Mouse (Mus musculus): ENCODE data around the gene Plbd1. TPM values are rescaled to one million over a fixed set of nuclear protein-coding genes. Genes with fewer than 3 reads are reported as not detected.

Gene Plbd1
- 14.2 and 15.9 TPM in 2 replicates for polyA plus RNA-seq (2015; fragmentation: Nextera tagmentation; extraction: Ambion mirVana)

- no peaks in the 10 kb centered on the region; the same call in 1 of the 2 replicates for H3K9me3 ChIP-seq (replicated peaks; ENCODE audit: control insufficient read depth, low read length)
- peak within 1 kb of the TSS; percentile 57 for H3K4me2 ChIP-seq (ENCODE audit: low read depth, low read length)
- H3K36me3 ChIP-seq (ENCODE audit: control insufficient read depth, insufficient read depth): no peaks in the 10 kb centered on the region
- WGBS (ENCODE audit: insufficient replicate concordance): 2% methylated on average over 19 of the region's 19 CpGs
- H3K27ac ChIP-seq (ENCODE audit: low read length): no peak within 1 kb of the TSS
- ATAC-seq (ENCODE audit: low read depth): no peak; the same call in 1 of the 2 replicates
- H3K4me3 ChIP-seq (ENCODE audit: low read depth, low read length): peak within 1 kb of the TSS; percentile 51
- H3K4me1 ChIP-seq (ENCODE audit: control insufficient read depth, low read depth, low read length): no peaks in the 10 kb centered on the region
- H3K27me3 ChIP-seq (ENCODE audit: control insufficient read depth, insufficient read depth, low read depth, low read length): peaks cover 27% of the 10 kb centered on the region
- peak within 1 kb of the TSS; percentile 54 for H3K9ac ChIP-seq (ENCODE audit: low read depth, low read length)
These were observed at the start of gene Plbd1 for GRCm38 (mm10) chr6:136661706-136662016. Gene Plbd1, minus strand, starts transcription at chr6:136661928.

DNA sequence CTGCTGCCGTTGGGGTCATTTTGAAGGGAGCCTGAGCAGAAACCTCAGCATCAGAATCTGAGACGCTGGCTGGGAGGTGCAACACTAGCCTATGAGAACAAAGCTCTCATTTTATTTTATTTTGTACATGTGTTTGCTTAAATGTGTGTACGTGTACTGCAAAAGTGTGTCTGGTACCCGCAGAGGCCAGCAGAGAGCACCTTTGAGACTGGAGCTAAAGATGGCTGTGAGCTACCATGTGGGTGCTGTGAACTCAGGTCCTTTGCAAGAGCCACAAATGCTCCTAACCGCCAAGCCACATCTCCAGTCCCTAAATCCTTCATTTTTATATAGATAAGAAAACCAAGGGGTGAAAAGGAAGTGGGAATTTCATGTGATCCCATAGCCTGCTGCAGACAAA lies 48.7 kb upstream of the Plbd1 start:
- H3K4me2 ChIP-seq (ENCODE audit: low read depth, low read length): no peak overlapping the region
- no peaks in the 10 kb centered on the region for H3K27me3 ChIP-seq (ENCODE audit: control insufficient read depth, insufficient read depth, low read depth, low read length)
- H3K9me3 ChIP-seq (replicated peaks; ENCODE audit: control insufficient read depth, low read length): no peaks in the 10 kb centered on the region
- H3K9ac ChIP-seq (ENCODE audit: low read depth, low read length): no peak overlapping the region
- no peak overlapping the region for H3K4me3 ChIP-seq (ENCODE audit: low read depth, low read length)
- 69% methylated on average over 5 of the region's 5 CpGs for WGBS (ENCODE audit: insufficient replicate concordance)
- no peaks in the 10 kb centered on the region for H3K36me3 ChIP-seq (ENCODE audit: control insufficient read depth, insufficient read depth)
- ATAC-seq (ENCODE audit: low read depth): no peak
- H3K27ac ChIP-seq (ENCODE audit: low read length): no peak overlapping the region
- H3K4me1 ChIP-seq (ENCODE audit: control insufficient read depth, low read depth, low read length): no peaks in the 10 kb centered on the region

DNA sequence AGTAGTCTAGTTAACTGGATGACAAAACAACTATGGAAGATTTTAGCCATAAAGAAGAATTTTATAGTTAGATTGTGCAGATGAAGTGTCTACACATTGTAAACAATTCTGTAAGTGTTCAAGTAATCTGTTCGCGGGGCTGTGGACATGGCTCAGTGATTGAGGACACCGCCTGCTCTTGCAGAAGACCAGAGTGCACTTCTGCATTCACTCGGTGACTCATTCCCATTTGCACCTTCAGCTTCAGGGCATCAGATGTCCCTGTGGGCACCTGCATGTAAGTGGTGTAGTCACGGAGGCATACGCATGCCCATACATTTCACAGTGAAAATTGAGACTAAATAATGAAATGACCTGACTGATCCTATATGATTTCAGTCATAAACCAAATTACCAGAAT lies 46.9 kb upstream of the Plbd1 start:
- H3K36me3 ChIP-seq (ENCODE audit: control insufficient read depth, insufficient read depth): no peaks in the 10 kb centered on the region
- no peak overlapping the region for H3K9ac ChIP-seq (ENCODE audit: low read depth, low read length)
- 76% methylated on average over 6 of the region's 6 CpGs for WGBS (ENCODE audit: insufficient replicate concordance)
- ATAC-seq (ENCODE audit: low read depth): no peak
- no peaks in the 10 kb centered on the region for H3K27me3 ChIP-seq (ENCODE audit: control insufficient read depth, insufficient read depth, low read depth, low read length)
- no peaks in the 10 kb centered on the region for H3K4me1 ChIP-seq (ENCODE audit: control insufficient read depth, low read depth, low read length)
- no peak overlapping the region for H3K4me2 ChIP-seq (ENCODE audit: low read depth, low read length)
- no peaks in the 10 kb centered on the region for H3K9me3 ChIP-seq (replicated peaks; ENCODE audit: control insufficient read depth, low read length)
- H3K27ac ChIP-seq (ENCODE audit: low read length): no peak overlapping the region
- no peak overlapping the region for H3K4me3 ChIP-seq (ENCODE audit: low read depth, low read length)

DNA sequence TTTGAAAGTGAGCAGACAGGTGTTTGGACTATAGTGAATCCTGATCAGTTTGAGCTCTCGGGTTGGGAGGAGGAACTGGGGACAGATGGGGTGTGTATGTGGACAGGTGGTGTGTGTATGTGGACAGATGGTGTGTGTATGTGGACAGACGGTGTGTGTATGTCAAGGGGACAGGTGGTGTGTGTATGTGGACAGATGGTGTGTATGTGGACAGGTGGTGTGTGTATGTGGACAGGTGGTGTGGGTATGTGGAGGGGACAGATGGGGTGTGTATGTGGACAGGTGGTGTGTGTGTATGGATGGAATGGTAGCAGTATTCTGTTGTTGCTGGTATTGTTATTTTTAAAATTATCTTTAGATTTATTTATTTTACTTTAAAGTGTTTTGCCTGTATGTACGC lies 40.1 kb upstream of the Plbd1 start:
- WGBS (ENCODE audit: insufficient replicate concordance): 69% methylated on average over 3 of the region's 3 CpGs

GRCm38 (mm10) chr6:136701185-136701584 lies 39.5 kb upstream of the Plbd1 start:
- H3K4me1 ChIP-seq (ENCODE audit: control insufficient read depth, low read depth, low read length): no peaks in the 10 kb centered on the region
- WGBS (ENCODE audit: insufficient replicate concordance): 71% methylated on average over 5 of the region's 5 CpGs
- no peaks in the 10 kb centered on the region for H3K9me3 ChIP-seq (replicated peaks; ENCODE audit: control insufficient read depth, low read length)
- no peak overlapping the region for H3K9ac ChIP-seq (ENCODE audit: low read depth, low read length)
- no peak overlapping the region for H3K4me2 ChIP-seq (ENCODE audit: low read depth, low read length)
- H3K4me3 ChIP-seq (ENCODE audit: low read depth, low read length): no peak overlapping the region
- ATAC-seq (ENCODE audit: low read depth): no peak
- no peaks in the 10 kb centered on the region for H3K36me3 ChIP-seq (ENCODE audit: control insufficient read depth, insufficient read depth)
- no peaks in the 10 kb centered on the region for H3K27me3 ChIP-seq (ENCODE audit: control insufficient read depth, insufficient read depth, low read depth, low read length)
- no peak overlapping the region for H3K27ac ChIP-seq (ENCODE audit: low read length)

More for the DNA sequence above, 40.1 kb upstream of the Plbd1 start:
- Histone ChIP-seq H3K27me3 (ENCODE audit: control insufficient read depth, insufficient read depth, low read depth, low read length) (no peaks in the 10 kb centered on the region), H3K36me3 (ENCODE audit: control insufficient read depth, insufficient read depth) (no peaks in the 10 kb centered on the region), H3K4me3 (ENCODE audit: low read depth, low read length) (no peak overlapping the region), H3K27ac (ENCODE audit: low read length) (no peak overlapping the region), H3K9me3 (replicated peaks; ENCODE audit: control insufficient read depth, low read length) (no peaks in the 10 kb centered on the region), H3K4me1 (ENCODE audit: control insufficient read depth, low read depth, low read length) (no peaks in the 10 kb centered on the region), H3K4me2 (ENCODE audit: low read depth, low read length) (no peak overlapping the region), H3K9ac (ENCODE audit: low read depth, low read length) (no peak overlapping the region)
- no peak for ATAC-seq (ENCODE audit: low read depth)

DNA sequence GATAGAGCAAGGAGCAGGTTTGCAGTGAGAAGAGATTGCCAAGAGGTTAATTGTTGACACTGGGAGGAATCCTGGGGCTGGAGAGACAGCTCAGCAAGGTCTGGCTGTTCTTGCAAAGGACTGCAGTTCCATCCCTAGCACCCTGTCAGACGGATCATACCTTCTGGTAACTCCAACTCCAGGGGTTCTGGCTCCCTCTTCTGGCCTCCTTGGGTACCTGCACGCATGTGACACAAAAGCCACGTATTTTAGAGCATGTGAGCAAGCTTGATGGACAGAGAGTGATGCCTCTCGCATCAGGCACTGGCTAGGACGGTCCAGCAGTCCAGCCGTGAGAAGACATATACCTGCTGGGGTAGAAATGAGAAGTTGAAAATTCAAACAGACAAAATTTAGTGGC lies 29.6 kb upstream of the Plbd1 start:
- Histone ChIP-seq H3K4me2 (ENCODE audit: low read depth, low read length) (no peak overlapping the region), H3K27ac (ENCODE audit: low read length) (no peak overlapping the region), H3K9ac (ENCODE audit: low read depth, low read length) (no peak overlapping the region), H3K4me3 (ENCODE audit: low read depth, low read length) (no peak overlapping the region), H3K4me1 (ENCODE audit: control insufficient read depth, low read depth, low read length) (no peaks in the 10 kb centered on the region), H3K9me3 (replicated peaks; ENCODE audit: control insufficient read depth, low read length) (no peaks in the 10 kb centered on the region), H3K36me3 (ENCODE audit: control insufficient read depth, insufficient read depth) (no peaks in the 10 kb centered on the region), H3K27me3 (ENCODE audit: control insufficient read depth, insufficient read depth, low read depth, low read length) (no peaks in the 10 kb centered on the region)
- WGBS (ENCODE audit: insufficient replicate concordance): 67% methylated on average over 6 of the region's 6 CpGs
- ATAC-seq (ENCODE audit: low read depth): no peak

DNA sequence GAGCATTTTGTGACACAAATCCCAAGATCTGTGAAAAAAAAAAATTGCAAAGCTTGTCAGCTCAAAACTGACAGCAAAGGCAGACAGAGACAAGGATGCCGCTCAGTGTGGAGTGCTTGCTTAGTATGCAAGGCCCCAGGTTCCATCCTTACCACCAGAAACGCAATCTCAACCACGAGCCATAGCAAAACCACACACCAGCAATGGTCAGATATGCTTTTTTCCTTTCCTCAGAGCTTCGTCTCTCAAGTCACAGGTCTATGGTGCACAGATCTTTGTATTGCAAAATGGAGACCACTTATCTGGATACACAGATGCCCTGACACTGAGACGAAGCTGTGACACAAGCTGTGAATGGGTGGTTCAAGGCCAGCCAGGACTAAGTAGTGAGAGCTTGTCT lies 28.8 kb upstream of the Plbd1 start:
- no peak overlapping the region for H3K27ac ChIP-seq (ENCODE audit: low read length)
- H3K4me2 ChIP-seq (ENCODE audit: low read depth, low read length): no peak overlapping the region
- no peaks in the 10 kb centered on the region for H3K4me1 ChIP-seq (ENCODE audit: control insufficient read depth, low read depth, low read length)
- H3K9ac ChIP-seq (ENCODE audit: low read depth, low read length): no peak overlapping the region
- no peaks in the 10 kb centered on the region for H3K9me3 ChIP-seq (replicated peaks; ENCODE audit: control insufficient read depth, low read length)
- H3K4me3 ChIP-seq (ENCODE audit: low read depth, low read length): no peak overlapping the region
- H3K27me3 ChIP-seq (ENCODE audit: control insufficient read depth, insufficient read depth, low read depth, low read length): no peaks in the 10 kb centered on the region
- H3K36me3 ChIP-seq (ENCODE audit: control insufficient read depth, insufficient read depth): no peaks in the 10 kb centered on the region
- ATAC-seq (ENCODE audit: low read depth): no peak
- 31% methylated on average over 5 of the region's 5 CpGs for WGBS (ENCODE audit: insufficient replicate concordance)

DNA sequence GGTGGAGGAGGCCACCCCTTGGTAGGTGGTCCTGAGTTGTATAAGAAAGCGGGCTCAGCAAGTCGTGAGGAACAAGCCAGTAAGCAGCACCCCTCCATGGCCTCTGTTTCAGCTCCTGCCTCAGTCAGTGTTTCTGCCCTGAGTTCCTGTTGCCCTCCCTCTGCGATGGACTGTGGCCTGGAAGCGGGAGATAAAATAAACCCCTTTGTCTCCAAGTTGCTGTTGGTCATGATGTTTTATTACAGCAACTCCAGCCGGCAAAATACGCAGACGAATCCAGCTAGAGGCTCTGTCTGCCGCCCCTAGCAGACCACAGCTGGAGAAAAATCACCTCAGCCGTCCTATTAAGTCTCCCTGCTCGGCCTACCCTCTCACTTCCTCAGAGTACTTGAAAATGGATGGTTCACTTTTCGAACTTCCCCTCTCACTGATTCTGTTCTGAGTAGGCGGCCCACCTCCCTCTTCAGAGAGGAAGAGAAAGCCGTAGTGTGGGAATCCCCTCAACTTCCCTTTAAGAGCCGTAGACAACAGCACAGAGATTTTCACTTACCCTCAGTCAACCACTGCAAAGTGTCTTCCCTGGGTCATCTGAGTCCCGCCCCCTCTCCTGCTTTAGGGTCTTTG lies 28.2 kb upstream of the Plbd1 start:
- H3K9me3 ChIP-seq (replicated peaks; ENCODE audit: control insufficient read depth, low read length): no peaks in the 10 kb centered on the region
- H3K4me1 ChIP-seq (ENCODE audit: control insufficient read depth, low read depth, low read length): no peaks in the 10 kb centered on the region
- H3K27ac ChIP-seq (ENCODE audit: low read length): peak overlapping the region; percentile 35
- no peak overlapping the region for H3K4me3 ChIP-seq (ENCODE audit: low read depth, low read length)
- WGBS (ENCODE audit: insufficient replicate concordance): 22% methylated on average over 15 of the region's 15 CpGs
- no peaks in the 10 kb centered on the region for H3K27me3 ChIP-seq (ENCODE audit: control insufficient read depth, insufficient read depth, low read depth, low read length)
- ATAC-seq (ENCODE audit: low read depth): peak; percentile 50; the same call in 1 of the 2 replicates
- no peak overlapping the region for H3K4me2 ChIP-seq (ENCODE audit: low read depth, low read length)
- H3K9ac ChIP-seq (ENCODE audit: low read depth, low read length): no peak overlapping the region
- no peaks in the 10 kb centered on the region for H3K36me3 ChIP-seq (ENCODE audit: control insufficient read depth, insufficient read depth)

DNA sequence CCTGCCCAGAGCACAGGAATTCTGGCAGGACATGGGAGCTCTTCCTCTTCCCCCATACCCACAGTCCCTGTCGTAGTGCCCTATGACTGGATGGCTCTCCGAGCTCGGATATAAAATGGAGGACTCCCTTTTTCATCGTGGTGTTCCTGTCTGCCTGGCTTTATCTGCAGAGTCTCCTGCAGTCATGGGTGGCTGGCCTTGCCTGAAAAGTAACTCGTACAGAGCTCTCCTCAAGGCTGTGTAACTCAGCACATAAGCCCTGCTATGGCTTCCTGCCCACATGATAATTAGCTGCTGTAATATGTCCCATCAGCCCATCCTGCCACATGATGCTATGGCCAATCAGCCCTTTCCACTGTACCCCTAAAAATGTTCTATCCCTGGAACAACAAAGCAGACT lies 23.7 kb upstream of the Plbd1 start:
- no peak overlapping the region for H3K27ac ChIP-seq (ENCODE audit: low read length)
- no peaks in the 10 kb centered on the region for H3K4me1 ChIP-seq (ENCODE audit: control insufficient read depth, low read depth, low read length)
- H3K9ac ChIP-seq (ENCODE audit: low read depth, low read length): no peak overlapping the region
- no peaks in the 10 kb centered on the region for H3K9me3 ChIP-seq (replicated peaks; ENCODE audit: control insufficient read depth, low read length)
- H3K4me3 ChIP-seq (ENCODE audit: low read depth, low read length): no peak overlapping the region
- WGBS (ENCODE audit: insufficient replicate concordance): 59% methylated on average over 5 of the region's 5 CpGs
- no peak overlapping the region for H3K4me2 ChIP-seq (ENCODE audit: low read depth, low read length)
- no peak for ATAC-seq (ENCODE audit: low read depth)
- H3K36me3 ChIP-seq (ENCODE audit: control insufficient read depth, insufficient read depth): no peaks in the 10 kb centered on the region
- H3K27me3 ChIP-seq (ENCODE audit: control insufficient read depth, insufficient read depth, low read depth, low read length): no peaks in the 10 kb centered on the region
